Comparison of ENCODE assay signal across 8 mouse cellular contexts in the genomic region with DNA sequence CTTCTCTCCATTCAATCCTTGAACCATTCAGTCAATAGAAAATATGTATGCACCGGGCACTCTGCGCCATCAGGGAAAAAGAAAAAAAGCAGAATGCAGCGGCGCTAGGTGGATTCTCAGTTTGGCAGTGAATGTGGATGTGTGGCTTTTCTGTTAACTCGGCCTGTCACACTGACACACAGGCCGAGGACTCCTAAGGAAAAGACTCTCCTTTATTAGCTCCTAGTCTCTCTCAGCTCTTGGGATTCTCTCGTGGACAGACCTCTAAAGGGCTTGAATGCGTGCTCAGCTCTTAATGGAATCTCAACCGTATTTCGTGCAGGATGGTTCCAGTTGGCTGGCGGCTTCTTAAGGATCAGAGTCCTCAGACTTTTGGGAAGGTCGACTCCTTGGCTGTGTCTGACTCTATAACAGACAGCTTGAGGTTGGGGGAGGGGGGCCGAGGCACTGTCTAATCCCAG. TPM values are rescaled to one million over a fixed set of nuclear protein-coding genes. Genes with fewer than 3 reads are reported as not detected.
DNase-seq lines count a peak whose midpoint lies in the region; ATAC-seq and TF ChIP-seq lines count a peak whose summit lies in the region.

No protein-coding gene starts in this region.

- no peak for TF ChIP-seq EP300 in ES-Bruce4 (IDR thresholded peaks at IDR 0.05; ENCODE audit: insufficient read depth, low read depth, low read length)

- H3K4me3 ChIP-seq in ES-Bruce4 (ENCODE audit: low read depth, low read length), result peak overlapping the region; percentile 28; the same call in 1 of the 2 replicates
- peak overlapping the region; percentile 65 for H3K4me3 ChIP-seq in heart, embryonic 16.5 days (ENCODE audit: low read length)
- H3K4me3 ChIP-seq in olfactory bulb, adult 2 months (ENCODE audit: insufficient read depth, low read depth, low read length), result peak overlapping the region; percentile 79

- H3K4me2 ChIP-seq in heart, embryonic 16.5 days (ENCODE audit: low read depth, low read length), result peak overlapping the region; percentile 83

- peaks cover 4% of the 10 kb centered on the region for H3K4me1 ChIP-seq in ES-Bruce4 (ENCODE audit: control insufficient read depth, insufficient read depth, low read length)
- H3K4me1 ChIP-seq in heart, embryonic 16.5 days (ENCODE audit: control insufficient read depth, insufficient read depth, low read length), result peaks cover 48% of the 10 kb centered on the region
- H3K4me1 ChIP-seq in olfactory bulb, adult 2 months (ENCODE audit: control insufficient read depth, insufficient read depth, low read length), result peaks cover 15% of the 10 kb centered on the region

- no peak for TF ChIP-seq POLR2A in ES-Bruce4 (IDR thresholded peaks at IDR 0.05; ENCODE audit: insufficient read depth, low read length)
- TF ChIP-seq POLR2A in olfactory bulb, adult 2 months (IDR thresholded peaks at IDR 0.05; ENCODE audit: insufficient read depth, low read depth, low read length), result no peak

- TF ChIP-seq CTCF in ES-Bruce4 (IDR thresholded peaks at IDR 0.05; ENCODE audit: low read depth, low read length), result no peak
- no peak for TF ChIP-seq CTCF in olfactory bulb, adult 2 months (IDR thresholded peaks at IDR 0.05; ENCODE audit: insufficient read depth, low read depth, low read length)

- peaks cover 5% of the 10 kb centered on the region for H3K27me3 ChIP-seq in ES-Bruce4 (ENCODE audit: control insufficient read depth, insufficient read depth, low read length, poor library complexity, severe bottlenecking)
- H3K27me3 ChIP-seq in heart, embryonic 16.5 days (ENCODE audit: control insufficient read depth, insufficient read depth, low read length), result no peaks in the 10 kb centered on the region

- H3K9ac ChIP-seq in ES-Bruce4 (ENCODE audit: low read depth, poor library complexity, severe bottlenecking), result peak overlapping the region; percentile 57; the same call in 1 of the 2 replicates
- peak overlapping the region; percentile 93 for H3K9ac ChIP-seq in heart, embryonic 16.5 days (ENCODE audit: low read length)

- no peak for ATAC-seq in heart, embryonic 16.5 days (replicated peaks; ENCODE audit: extremely low read depth, insufficient read depth, low FRiP score)

- no peak overlapping the region for H3K27ac ChIP-seq in ES-Bruce4 (ENCODE audit: insufficient read depth, low read length)
- H3K27ac ChIP-seq in heart, embryonic 16.5 days (ENCODE audit: low read length), result peak overlapping the region; percentile 97
- peak overlapping the region; percentile 92 for H3K27ac ChIP-seq in olfactory bulb, adult 2 months (ENCODE audit: insufficient read depth, low read depth, low read length)

- 0 out of 2 replicates have a peak, but pooled peaks cover 5% of the 10 kb centered on the region for H3K9me3 ChIP-seq in ES-Bruce4 (replicated peaks; ENCODE audit: control insufficient read depth, insufficient read depth, low read length, poor library complexity, severe bottlenecking)
- no peaks in the 10 kb centered on the region for H3K9me3 ChIP-seq in heart, embryonic 16.5 days (replicated peaks; ENCODE audit: control insufficient read depth, low read length)

- WGBS in heart, embryonic 16.5 days, result 6% methylated on average over 13 of the region's 13 CpGs
- 4% methylated on average over 13 of the region's 13 CpGs for WGBS in olfactory bulb, adult 2 months

- peak; percentile 91 for DNase-seq in heart, adult 11 months
- DNase-seq in heart, adult 8-10 months (ENCODE audit: low spot score), result no peak
- peak; percentile 49 for DNase-seq in cerebellum, adult 8-10 months
- peak; percentile 54 to 67 for DNase-seq in kidney, postnatal 4 days
- no peak for DNase-seq in urinary bladder, postnatal 14 days (ENCODE audit: low spot score)

- peaks cover 27% of the 10 kb centered on the region for H3K36me3 ChIP-seq in ES-Bruce4 (ENCODE audit: control insufficient read depth, insufficient read depth, low read length, poor library complexity, severe bottlenecking)
- H3K36me3 ChIP-seq in heart, embryonic 16.5 days (ENCODE audit: control insufficient read depth, insufficient read depth), result peaks cover 25% of the 10 kb centered on the region

RNA-seq across cellular contexts. Expression of a gene that starts 0.6 kb away (rescaled TPM):
- 1,000 to 10,000 TPM; 4,428 to 5,209 (median 4,678) TPM for total RNA-seq in heart, adult 8-10 months (2022)
- 162 and 183 TPM in 2 replicates for polyA plus RNA-seq in ES-Bruce4 (2011; ENCODE audit: insufficient read depth, insufficient read length, low read depth, missing spikeins)
- 2,893 and 2,917 TPM in 2 replicates for polyA plus RNA-seq in heart, embryonic 16.5 days (2015; fragmentation: Nextera tagmentation; extraction: Ambion mirVana)
- 159 and 241 TPM in 2 replicates for polyA plus RNA-seq in olfactory bulb, adult 2 months (2012; ENCODE audit: insufficient read depth, insufficient read length, low replicate concordance, missing spikeins)

RNA-seq across cellular contexts. Expression of a gene that starts 59.7 kb away (rescaled TPM):
- 10 to 100 TPM in 1 of 4 experiments, 1 to 10 TPM in 3; 7.8 to 10.4 (median 8.7) TPM for total RNA-seq in heart, adult 8-10 months (2022)
- 8.6 and 9.3 TPM in 2 replicates for polyA plus RNA-seq in ES-Bruce4 (2011; ENCODE audit: insufficient read depth, insufficient read length, low read depth, missing spikeins)
- polyA plus RNA-seq in heart, embryonic 16.5 days (2015; fragmentation: Nextera tagmentation; extraction: Ambion mirVana), result 3.4 and 4.8 TPM in 2 replicates
- not detected in 2 replicates for polyA plus RNA-seq in olfactory bulb, adult 2 months (2012; ENCODE audit: insufficient read depth, insufficient read length, low replicate concordance, missing spikeins)

Comparison
In these comparisons a context has a peak if more than half of its experiments do, and no peak if none do; other contexts are left out.
1. DNase-seq: peak in heart, adult 11 months (single experiment), cerebellum, adult 8-10 months (single experiment) and kidney, postnatal 4 days (2 of 2); none in heart, adult 8-10 months (single experiment) and urinary bladder, postnatal 14 days (single experiment).
2. H3K4me3 ChIP-seq: peak in every context shown above with its lines; median percentile 79 in olfactory bulb, adult 2 months; 65 in heart, embryonic 16.5 days; 28 in ES-Bruce4.
3. RNA of a gene that starts 0.6 kb away (polyA plus RNA-seq): 2,893 to 2,917 TPM in heart, embryonic 16.5 days; 162 to 183 TPM in ES-Bruce4 and 159 to 241 TPM in olfactory bulb, adult 2 months; every median in the first group is over 10 times any median in the second.